Mouse (Mus musculus) C2C12 (cell line): ENCODE measurements around the gene Snx4. TPM values are rescaled to one million over a fixed set of nuclear protein-coding genes. Genes with fewer than 3 reads are reported as not detected.
A peak's percentile ranks its signal among the peaks of the same experiment; 100 is the strongest.

ENCODE experiments used
- H3K27me3 ChIP-seq: one replicate; pipeline ENCODE4 v1.6.1; 2011; ENCODE audit not compliant: control insufficient read depth, insufficient read depth, insufficient read length
- H3K36me3 ChIP-seq: one replicate; pipeline ENCODE4 v1.6.1; 2011; ENCODE audit not compliant: control insufficient read depth, insufficient read depth
- H3K4me3 ChIP-seq: one replicate; pipeline ENCODE4 v1.5.1; 2011; ENCODE audit warnings: mild to moderate bottlenecking, control low read depth; ENCODE audit not compliant: poor library complexity, insufficient read depth, severe bottlenecking
- H3K79me2 ChIP-seq: one replicate; pipeline ENCODE4 v1.6.1; 2011; ENCODE audit not compliant: control insufficient read depth, insufficient read depth
- H3K79me3 ChIP-seq: one replicate; pipeline ENCODE4 v1.6.1; 2011; ENCODE audit warnings: low read depth, control low read depth
- H3ac ChIP-seq: one replicate; pipeline ENCODE3; 2011; ENCODE audit warnings: low read depth; ENCODE audit not compliant: control insufficient read depth, insufficient read length
- CEBPB ChIP-seq: IDR thresholded peaks from one replicate; pipeline ENCODE4 v1.6.1; 2011; ENCODE audit warnings: low read depth, mild to moderate bottlenecking, control low read depth, moderate library complexity
- CTCF ChIP-seq: IDR thresholded peaks from one replicate; pipeline ENCODE4 v1.5.1; 2011; ENCODE audit not compliant: control insufficient read depth, insufficient read depth, insufficient read length
- FOSL1 ChIP-seq: IDR thresholded peaks from one replicate; pipeline ENCODE4 v1.8.0; 2011; ENCODE audit warnings: mild to moderate bottlenecking, low read length; ENCODE audit not compliant: poor library complexity, insufficient read depth, severe bottlenecking
- MAX ChIP-seq: IDR thresholded peaks from one replicate; pipeline ENCODE4 v1.6.1; 2011; ENCODE audit warnings: mild to moderate bottlenecking, control low read depth
- MYOD1 ChIP-seq: IDR thresholded peaks from one replicate; pipeline ENCODE4 v1.6.1; 2011; ENCODE audit warnings: low read depth; ENCODE audit not compliant: control insufficient read depth, insufficient read length
- MYOG ChIP-seq: IDR thresholded peaks from one replicate; pipeline ENCODE4 v1.6.1; 2011; ENCODE audit not compliant: control insufficient read depth, insufficient read length; ENCODE audit errors: extremely low read depth
- USF1 ChIP-seq: IDR thresholded peaks from one replicate; pipeline ENCODE4 v1.6.1; 2011; ENCODE audit warnings: low read depth, mild to moderate bottlenecking, control low read depth, moderate library complexity
- polyA plus RNA-seq: library from polyadenylated mRNA; unstranded; fragments of >200 nt; fragmentation: generic; extraction: Trizol; gene quantifications from one replicate; pipeline ENCODE4 v1.2.1, GENCODE M21; 2012; ENCODE audit warnings: missing spikeins

Snx4 gene
- polyA plus RNA-seq, 1 experiment: 22.1 TPM

GRCm38 (mm10) chr16:33283079-33283478, 31.8 kb downstream of the Snx4 start:
- TF ChIP-seq USF1 (no peak), CEBPB (no peak), MYOD1 (peak; percentile 78), CTCF (no peak)
- Histone ChIP-seq H3K79me3 (no peaks in the 10 kb centered on the region), H3K27me3 (no peaks in the 10 kb centered on the region), H3K79me2 (no peaks in the 10 kb centered on the region), H3ac (no peak overlapping the region), H3K36me3 (peaks cover 60% of the 10 kb centered on the region), H3K4me3 (no peak overlapping the region)

GRCm38 (mm10) chr16:33288536-33288935, 37.3 kb downstream of the Snx4 start:
- Histone ChIP-seq H3K36me3 (peaks cover 63% of the 10 kb centered on the region), H3K79me3 (no peaks in the 10 kb centered on the region), H3K79me2 (no peaks in the 10 kb centered on the region), H3K27me3 (no peaks in the 10 kb centered on the region), H3ac (no peak overlapping the region), H3K4me3 (no peak overlapping the region)
- TF ChIP-seq MYOD1: no peak
- no peak for TF ChIP-seq CTCF
- no peak for TF ChIP-seq USF1
- no peak for TF ChIP-seq FOSL1
- TF ChIP-seq MYOG: no peak
- no peak for TF ChIP-seq CEBPB
- no peak for TF ChIP-seq MAX

GRCm38 (mm10) chr16:33289981-33290380, 38.7 kb downstream of the Snx4 start:
- TF ChIP-seq CTCF: no peak
- no peak for TF ChIP-seq MYOD1
- TF ChIP-seq USF1: no peak
- no peak for TF ChIP-seq CEBPB
- no peak for TF ChIP-seq MAX
- no peak for TF ChIP-seq FOSL1
- TF ChIP-seq MYOG: no peak
- H3K36me3 ChIP-seq: peaks cover 66% of the 10 kb centered on the region
- H3K27me3 ChIP-seq: no peaks in the 10 kb centered on the region
- H3K79me3 ChIP-seq: no peaks in the 10 kb centered on the region
- H3K4me3 ChIP-seq: no peak overlapping the region
- H3K79me2 ChIP-seq: no peaks in the 10 kb centered on the region
- H3ac ChIP-seq: no peak overlapping the region

- H3K4me3 ChIP-seq: no peak overlapping the region
- no peak overlapping the region for H3ac ChIP-seq
- H3K79me2 ChIP-seq: no peaks in the 10 kb centered on the region
- H3K27me3 ChIP-seq: no peaks in the 10 kb centered on the region
- no peak for TF ChIP-seq CTCF
- TF ChIP-seq MAX: no peak
- TF ChIP-seq FOSL1: no peak
- TF ChIP-seq MYOG: no peak
- TF ChIP-seq MYOD1: no peak
- no peak for TF ChIP-seq CEBPB
- no peak for TF ChIP-seq USF1
- no peaks in the 10 kb centered on the region for H3K79me3 ChIP-seq
- peaks cover 77% of the 10 kb centered on the region for H3K36me3 ChIP-seq
Measured at GRCm38 (mm10) chr16:33292241-33292640, 41.0 kb downstream of the Snx4 start.

GRCm38 (mm10) chr16:33294681-33295080, 43.4 kb downstream of the Snx4 start:
- no peak overlapping the region for H3ac ChIP-seq
- H3K79me2 ChIP-seq: no peaks in the 10 kb centered on the region
- no peaks in the 10 kb centered on the region for H3K79me3 ChIP-seq
- TF ChIP-seq MAX (no peak), CTCF (no peak), MYOD1 (no peak), MYOG (no peak), CEBPB (no peak), FOSL1 (no peak), USF1 (no peak)
- H3K27me3 ChIP-seq: no peaks in the 10 kb centered on the region
- H3K4me3 ChIP-seq: no peak overlapping the region
- peaks cover 77% of the 10 kb centered on the region for H3K36me3 ChIP-seq

DNA sequence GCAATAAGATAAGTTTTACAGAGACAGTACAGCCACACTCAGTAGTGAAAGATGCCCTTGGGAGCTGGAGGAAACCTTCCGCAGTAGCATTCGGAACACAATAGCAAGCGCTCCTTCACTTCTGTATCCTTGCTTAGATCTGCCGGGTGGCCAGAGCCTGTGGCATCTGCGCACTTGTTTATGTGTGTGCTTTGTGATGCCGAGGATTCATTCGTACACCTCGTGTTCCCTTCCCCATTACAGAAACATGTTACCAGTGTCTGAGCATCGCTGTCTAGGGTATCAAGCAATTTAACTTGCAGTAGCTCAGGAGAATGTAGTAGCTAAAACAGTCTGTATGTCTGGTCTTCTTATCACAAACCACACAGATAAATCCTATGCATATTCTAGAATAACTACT, 44.1 kb downstream of the Snx4 start:
- Histone ChIP-seq H3K79me3 (no peaks in the 10 kb centered on the region), H3K27me3 (no peaks in the 10 kb centered on the region), H3ac (no peak overlapping the region), H3K36me3 (peaks cover 76% of the 10 kb centered on the region), H3K4me3 (no peak overlapping the region), H3K79me2 (no peaks in the 10 kb centered on the region)
- TF ChIP-seq USF1: no peak
- TF ChIP-seq MYOG: no peak
- TF ChIP-seq CTCF: no peak
- no peak for TF ChIP-seq CEBPB
- no peak for TF ChIP-seq FOSL1
- no peak for TF ChIP-seq MAX

GRCm38 (mm10) chr16:33297493-33297892, 46.3 kb downstream of the Snx4 start:
- Histone ChIP-seq H3K79me3 (no peaks in the 10 kb centered on the region), H3K79me2 (no peaks in the 10 kb centered on the region), H3ac (no peak overlapping the region), H3K27me3 (no peaks in the 10 kb centered on the region), H3K4me3 (no peak overlapping the region), H3K36me3 (peaks cover 57% of the 10 kb centered on the region)
- no peak for TF ChIP-seq CTCF
- TF ChIP-seq USF1: no peak
- TF ChIP-seq FOSL1: no peak
- TF ChIP-seq CEBPB: no peak
- no peak for TF ChIP-seq MAX
- no peak for TF ChIP-seq MYOG
